Mouse (Mus musculus) gonadal fat pad, adult 2 months (tissue): ENCODE measurements around the gene Gm20388. TPM values are rescaled to one million over a fixed set of nuclear protein-coding genes. Genes with fewer than 3 reads are reported as not detected.

Experiments used
- DNase-seq: peaks from one replicate; pipeline ENCODE4 v3.0.0-alpha.2; 2012; ENCODE audit warnings: low read depth
- polyA plus RNA-seq: library from polyadenylated mRNA; depleted of rRNA; stranded (reverse); fragments of >200 nt; gene quantifications from 2 replicates; pipeline ENCODE4 v1.2.3, GENCODE M21; 2012

The Gm20388 gene
- polyA plus RNA-seq, 1 experiment: 119 TPM

- no peak for DNase-seq
Measured at GRCm38 (mm10) chr8:121821770-121822169, 1911.1 kb downstream of the Gm20388 start.

GRCm38 (mm10) chr8:121827726-121828125, 1917.1 kb downstream of the Gm20388 start:
- no peak for DNase-seq

GRCm38 (mm10) chr8:121828376-121829023, 1917.9 kb downstream of the Gm20388 start:
- no peak for DNase-seq

- no peak for DNase-seq
Measured at GRCm38 (mm10) chr8:121829048-121829776, 1918.6 kb downstream of the Gm20388 start, which contains the start of gene Klhdc4. Gene Klhdc4 (minus strand): TSS chr8:121829569.

- peak; percentile 79 for DNase-seq
Measured at GRCm38 (mm10) chr8:121829777-121830362, 1919.2 kb downstream of the Gm20388 start.

- DNase-seq: no peak
Measured at GRCm38 (mm10) chr8:121832061-121832460, 1921.4 kb downstream of the Gm20388 start.

- DNase-seq: no peak
Measured at GRCm38 (mm10) chr8:121832503-121832902, 1921.9 kb downstream of the Gm20388 start.

- no peak for DNase-seq
Measured at GRCm38 (mm10) chr8:121841242-121841641, 1930.6 kb downstream of the Gm20388 start.

GRCm38 (mm10) chr8:121842064-121842955, 1931.7 kb downstream of the Gm20388 start:
- DNase-seq: no peak

- DNase-seq: no peak
Measured at GRCm38 (mm10) chr8:121843184-121843733, 1932.6 kb downstream of the Gm20388 start.

- DNase-seq: no peak
Measured at GRCm38 (mm10) chr8:121844765-121845164, 1934.1 kb downstream of the Gm20388 start.

- no peak for DNase-seq
Measured at GRCm38 (mm10) chr8:121846815-121847214, 1936.2 kb downstream of the Gm20388 start.

GRCm38 (mm10) chr8:121847261-121847822, 1936.7 kb downstream of the Gm20388 start:
- no peak for DNase-seq

GRCm38 (mm10) chr8:121847987-121848386, 1937.3 kb downstream of the Gm20388 start:
- no peak for DNase-seq

GRCm38 (mm10) chr8:121848495-121848894, 1937.9 kb downstream of the Gm20388 start:
- no peak for DNase-seq

GRCm38 (mm10) chr8:121849303-121849702, 1938.7 kb downstream of the Gm20388 start:
- DNase-seq: no peak

- no peak for DNase-seq
Measured at GRCm38 (mm10) chr8:121850018-121850417, 1939.4 kb downstream of the Gm20388 start.

- DNase-seq: no peak
Measured at GRCm38 (mm10) chr8:121850436-121850820, 1939.8 kb downstream of the Gm20388 start.

GRCm38 (mm10) chr8:121850821-121851470, 1940.3 kb downstream of the Gm20388 start:
- no peak for DNase-seq

GRCm38 (mm10) chr8:121851716-121852115, 1941.1 kb downstream of the Gm20388 start:
- no peak for DNase-seq

- no peak for DNase-seq
Measured at GRCm38 (mm10) chr8:121852464-121852863, 1941.8 kb downstream of the Gm20388 start.
